Comparison of ENCODE assay signal across 8 mouse cellular contexts in genomic region chr9:67049086-67049824, GRCm38 (mm10). TPM values are rescaled to one million over a fixed set of nuclear protein-coding genes. Genes with fewer than 3 reads are reported as not detected.
A peak's percentile ranks its signal among the peaks of the same experiment; 100 is the strongest.
DNase-seq lines count a peak whose midpoint lies in the region; ATAC-seq lines count a peak whose summit lies in the region.

Gene Tpm1 (minus strand): TSS chr9:67049406.

- WGBS in heart, embryonic 12.5 days = under 1% methylated on average over 50 of the region's 51 CpGs
- WGBS in kidney, embryonic 15.5 days = under 1% methylated on average over 51 of the region's 51 CpGs
- 1% methylated on average over 51 of the region's 51 CpGs for WGBS in liver, embryonic 11.5 days

- H3K27ac ChIP-seq in heart, embryonic 12.5 days (ENCODE audit: poor library complexity, severe bottlenecking) = peak within 1 kb of the TSS; percentile 97
- H3K27ac ChIP-seq in kidney, embryonic 15.5 days = peak within 1 kb of the TSS; percentile 92
- peak within 1 kb of the TSS; percentile 57 for H3K27ac ChIP-seq in liver, embryonic 11.5 days (ENCODE audit: low read depth, low read length)

- H3K4me1 ChIP-seq in erythroblast, embryonic 14.5 days (ENCODE audit: control insufficient read depth) = peaks cover 10% of the 10 kb centered on the region
- H3K4me1 ChIP-seq in heart, embryonic 12.5 days (replicated peaks) = peaks cover 23% of the 10 kb centered on the region
- H3K4me1 ChIP-seq in kidney, embryonic 15.5 days = peaks cover 55% of the 10 kb centered on the region
- peaks cover 29% of the 10 kb centered on the region for H3K4me1 ChIP-seq in liver, embryonic 11.5 days (replicated peaks; ENCODE audit: control insufficient read depth, insufficient read depth, low read length)

- H3K27me3 ChIP-seq in erythroblast, embryonic 14.5 days (ENCODE audit: control insufficient read depth) = peaks cover 85% of the 10 kb centered on the region
- H3K27me3 ChIP-seq in heart, embryonic 12.5 days (replicated peaks) = no peaks in the 10 kb centered on the region
- H3K27me3 ChIP-seq in kidney, embryonic 15.5 days = 0 out of 2 replicates have a peak, but pooled peaks cover 6% of the 10 kb centered on the region
- H3K27me3 ChIP-seq in liver, embryonic 11.5 days (replicated peaks; ENCODE audit: control insufficient read depth, insufficient read depth, low read length) = peaks cover 46% of the 10 kb centered on the region

- ATAC-seq in CD4-positive, CD25-positive, alpha-beta regulatory T cell, adult 4 months = peak; percentile 45
- peak; percentile 74 for ATAC-seq in heart, embryonic 12.5 days (ENCODE audit: insufficient number of reproducible peaks, low FRiP score)
- ATAC-seq in kidney, embryonic 15.5 days (replicated peaks; ENCODE audit: low FRiP score) = peak; percentile 78
- peak; percentile 31; the same call in 1 of the 2 replicates for ATAC-seq in liver, embryonic 11.5 days (replicated peaks; ENCODE audit: low FRiP score)
- no peak for ATAC-seq in monocyte, adult 5-6 weeks (replicated peaks; ENCODE audit: insufficient number of reproducible peaks, low FRiP score, low TSS enrichment, poor library complexity, severe bottlenecking)

- peak; percentile 33 to 40 for DNase-seq in adrenal gland, postnatal 4 days (ENCODE audit: low spot score in 2 of 2)
- DNase-seq in liver, embryonic 11.5 days (ENCODE audit: low spot score) = peak; percentile 74
- peak; percentile 82 for DNase-seq in testis, postnatal 10 days (ENCODE audit: low spot score)

- peak within 1 kb of the TSS; percentile 38 for H3K4me3 ChIP-seq in erythroblast, embryonic 14.5 days (replicated peaks)
- peak within 1 kb of the TSS; percentile 88 for H3K4me3 ChIP-seq in heart, embryonic 12.5 days
- H3K4me3 ChIP-seq in kidney, embryonic 15.5 days (replicated peaks) = peak within 1 kb of the TSS; percentile 72
- H3K4me3 ChIP-seq in liver, embryonic 11.5 days (ENCODE audit: low read depth, low read length) = peak within 1 kb of the TSS; percentile 64

- H3K9me3 ChIP-seq in erythroblast, embryonic 14.5 days (ENCODE audit: control insufficient read depth, low read length) = peaks cover 17% of the 10 kb centered on the region; the same call in 1 of the 2 replicates
- H3K9me3 ChIP-seq in heart, embryonic 12.5 days (replicated peaks) = no peaks in the 10 kb centered on the region
- no peaks in the 10 kb centered on the region for H3K9me3 ChIP-seq in kidney, embryonic 15.5 days (replicated peaks)
- no peaks in the 10 kb centered on the region for H3K9me3 ChIP-seq in liver, embryonic 11.5 days (ENCODE audit: control insufficient read depth, low read length)

- no peaks in the 10 kb centered on the region for H3K36me3 ChIP-seq in erythroblast, embryonic 14.5 days (ENCODE audit: control insufficient read depth)
- H3K36me3 ChIP-seq in heart, embryonic 12.5 days = peaks cover 7% of the 10 kb centered on the region; the same call in 1 of the 2 replicates
- H3K36me3 ChIP-seq in kidney, embryonic 15.5 days = no peaks in the 10 kb centered on the region
- H3K36me3 ChIP-seq in liver, embryonic 11.5 days (ENCODE audit: control insufficient read depth, insufficient read depth, low read length) = no peaks in the 10 kb centered on the region

- H3K9ac ChIP-seq in heart, embryonic 12.5 days = peak within 1 kb of the TSS; percentile 99
- H3K9ac ChIP-seq in kidney, embryonic 15.5 days = peak within 1 kb of the TSS; percentile 83
- H3K9ac ChIP-seq in liver, embryonic 11.5 days (ENCODE audit: low read depth, low read length) = peak within 1 kb of the TSS; percentile 74

- H3K4me2 ChIP-seq in heart, embryonic 12.5 days = peak within 1 kb of the TSS; percentile 84
- peak within 1 kb of the TSS; percentile 92 for H3K4me2 ChIP-seq in kidney, embryonic 15.5 days
- peak within 1 kb of the TSS; percentile 80 for H3K4me2 ChIP-seq in liver, embryonic 11.5 days

RNA-seq across cellular contexts. Expression of gene Tpm1, which starts in this region (rescaled TPM):
- polyA plus RNA-seq in CD4-positive, CD25-positive, alpha-beta regulatory T cell, adult 4 months (2017; shearing (Covaris generic)) = 10 to 100 TPM; 25.6 to 42.4 TPM
- 100 to 1,000 TPM; 322 to 392 TPM for total RNA-seq in adrenal gland, postnatal 4 days (2021)
- 12.8 and 14.1 TPM in 2 replicates for polyA plus RNA-seq in erythroblast, embryonic 14.5 days (2012)
- polyA plus RNA-seq in heart, embryonic 12.5 days (2016; fragmentation: Nextera tagmentation; extraction: Ambion mirVana) = 4,565 and 4,650 TPM in 2 replicates
- polyA plus RNA-seq in kidney, embryonic 15.5 days (2015; fragmentation: Nextera tagmentation; extraction: Ambion mirVana) = 533 and 589 TPM in 2 replicates
- 378 and 420 TPM in 2 replicates for polyA plus RNA-seq in liver, embryonic 11.5 days (2014; fragmentation: Nextera tagmentation; extraction: Ambion mirVana)
- 29.4 to 78.0 TPM (median 49.1 TPM) in 3 replicates for total RNA-seq in monocyte, adult 5-6 weeks (2017)

Comparison
In these comparisons a context has a peak if more than half of its experiments do, and no peak if none do; other contexts are left out.
1. H3K4me3 ChIP-seq: peak in every context shown above with its lines; median percentile 88 in heart, embryonic 12.5 days; 72 in kidney, embryonic 15.5 days; 64 in liver, embryonic 11.5 days; 38 in erythroblast, embryonic 14.5 days.